Mouse (Mus musculus) forebrain, embryonic 12.5 days (tissue): Measurements from ENCODE around the gene Obp2b. TPM values are rescaled to one million over a fixed set of nuclear protein-coding genes. Genes with fewer than 3 reads are reported as not detected.

Experiments
- ATAC-seq: fragments of 200-750 bp; cut with Nextera tagmentation; 2 replicates; pipeline ENCODE4 v1.8.0; 2017; ENCODE audit warnings: moderate TSS enrichment; ENCODE audit not compliant: low FRiP score
- H3K27ac ChIP-seq: fragments of 300-500 bp; sonication (generic); 2 replicates; pipeline ENCODE4 v1.5.1; 2016; ENCODE audit warnings: mild to moderate bottlenecking
- H3K27me3 ChIP-seq: fragments of 300-500 bp; sonication (generic); 2 replicates; pipeline ENCODE4 v1.6.1; 2016; ENCODE audit warnings: mild to moderate bottlenecking
- H3K36me3 ChIP-seq: fragments of 300-500 bp; sonication (generic); replicated peaks from 2 replicates; pipeline ENCODE4 v1.6.1; 2016; ENCODE audit warnings: mild to moderate bottlenecking
- H3K4me1 ChIP-seq: fragments of 300-500 bp; sonication (generic); 2 replicates; pipeline ENCODE4 v1.6.1; 2016
- H3K4me2 ChIP-seq: fragments of 300-500 bp; sonication (generic); 2 replicates; pipeline ENCODE4 v1.6.1; 2016; ENCODE audit warnings: mild to moderate bottlenecking, moderate library complexity
- H3K4me3 ChIP-seq: fragments of 300-500 bp; sonication (generic); replicated peaks from 2 replicates; pipeline ENCODE4 v1.5.1; 2016; ENCODE audit warnings: mild to moderate bottlenecking
- H3K9ac ChIP-seq: fragments of 300-500 bp; sonication (generic); 2 replicates; pipeline ENCODE4 v1.6.1; 2016; ENCODE audit warnings: mild to moderate bottlenecking
- H3K9me3 ChIP-seq: fragments of 300-500 bp; sonication (generic); 2 replicates; pipeline ENCODE4 v1.6.1; 2016
- WGBS: fragments of 180-500 bp; shearing (Covaris S2); methylation state at CpG from one replicate; pipeline ENCODE4 v1.1.7; 2016; 5-methylcytosine and 5-hydroxymethylcytosine counted together
- polyA plus RNA-seq: library from polyadenylated mRNA; unstranded; fragments of >200 nt; fragmentation: Nextera tagmentation; extraction: Ambion mirVana; gene quantifications from 2 replicates; pipeline ENCODE4 v1.2.1, GENCODE M21; 2016

Obp2b gene
- polyA plus RNA-seq, 1 experiment from 2014 or later: not detected

- WGBS: 76% methylated on average over 5 of the region's 5 CpGs
- ATAC-seq: no peak
- no peaks in the 10 kb centered on the region for H3K4me1 ChIP-seq
- H3K27ac ChIP-seq: no peak overlapping the region
- no peaks in the 10 kb centered on the region for H3K36me3 ChIP-seq
- H3K9ac ChIP-seq: no peak overlapping the region
- H3K4me2 ChIP-seq: no peak overlapping the region
- H3K9me3 ChIP-seq: no peaks in the 10 kb centered on the region
- no peak overlapping the region for H3K4me3 ChIP-seq
- peaks cover 3% of the 10 kb centered on the region; the same call in 1 of the 2 replicates for H3K27me3 ChIP-seq
Measured at GRCm38 (mm10) chr2:25785573-25786322, 48.9 kb downstream of the Obp2b start.

GRCm38 (mm10) chr2:25789092-25789491 lies 52.3 kb downstream of the Obp2b start:
- H3K27ac ChIP-seq: no peak overlapping the region
- no peaks in the 10 kb centered on the region for H3K9me3 ChIP-seq
- no peak overlapping the region for H3K4me3 ChIP-seq
- no peak overlapping the region for H3K9ac ChIP-seq
- WGBS: 90% methylated on average over 3 of the region's 3 CpGs
- H3K4me2 ChIP-seq: no peak overlapping the region
- no peaks in the 10 kb centered on the region for H3K36me3 ChIP-seq
- H3K4me1 ChIP-seq: no peaks in the 10 kb centered on the region
- ATAC-seq: no peak
- 0 out of 2 replicates have a peak, but pooled peaks cover 3% of the 10 kb centered on the region for H3K27me3 ChIP-seq

Other genes with a start within 250 kb of the Obp2b start
- not detected in 2 replicates for gene Lcn12, start 243.1 kb upstream of the Obp2b start, polyA plus RNA-seq
- gene Fbxw5, start 236.3 kb upstream of the Obp2b start, polyA plus RNA-seq: 102 and 110 TPM in 2 replicates
- gene C8g, start 235.3 kb upstream of the Obp2b start, polyA plus RNA-seq: 4.7 and 5.4 TPM in 2 replicates
- gene Traf2, start 190.1 kb upstream of the Obp2b start, polyA plus RNA-seq: 33.8 and 36.8 TPM in 2 replicates
- gene Edf1, start 179.2 kb upstream of the Obp2b start, polyA plus RNA-seq: 332 and 360 TPM in 2 replicates
- 5.2 and 5.9 TPM in 2 replicates for gene Mamdc4, start 162.2 kb upstream of the Obp2b start, polyA plus RNA-seq
- 154 and 158 TPM in 2 replicates for gene Phpt1, start 161.8 kb upstream of the Obp2b start, polyA plus RNA-seq
- 0.91 and 1.5 TPM in 2 replicates for gene Ajm1, start 155.3 kb upstream of the Obp2b start, polyA plus RNA-seq
- 76.6 and 76.8 TPM in 2 replicates for gene Rabl6, start 128.5 kb upstream of the Obp2b start, polyA plus RNA-seq
- 0.22 and 0.23 TPM in 2 replicates for gene Ccdc183, start 119.3 kb upstream of the Obp2b start, polyA plus RNA-seq
- gene Tmem141, start 115.0 kb upstream of the Obp2b start, polyA plus RNA-seq: 13.2 and 13.4 TPM in 2 replicates
- 0.83 and 0.88 TPM in 2 replicates for gene Fcna, start 109.0 kb upstream of the Obp2b start, polyA plus RNA-seq
- gene Lcn8, start 83.9 kb upstream of the Obp2b start, polyA plus RNA-seq: not detected in 2 replicates
- not detected in 2 replicates for gene Lcn5, start 79.1 kb upstream of the Obp2b start, polyA plus RNA-seq
- not detected in 2 replicates for gene Lcn6, start 60.2 kb upstream of the Obp2b start, polyA plus RNA-seq
- gene Lcn10, start 54.3 kb upstream of the Obp2b start, polyA plus RNA-seq: not detected in 2 replicates
- gene Obp2a, start 37.0 kb upstream of the Obp2b start, polyA plus RNA-seq: not detected in 2 replicates
- 81.0 and 81.8 TPM in 2 replicates for gene Bmyc, start 30.3 kb upstream of the Obp2b start, polyA plus RNA-seq
- gene Lcn3, start 28.6 kb downstream of the Obp2b start, polyA plus RNA-seq: not detected in 2 replicates
- not detected in 2 replicates for gene Lcn11, start 40.0 kb downstream of the Obp2b start, polyA plus RNA-seq
- not detected in 2 replicates for gene Gm13539, start 45.2 kb downstream of the Obp2b start, polyA plus RNA-seq
- gene Glt6d1, start 78.8 kb downstream of the Obp2b start, polyA plus RNA-seq: not detected in 2 replicates
- gene Lcn9, start 86.1 kb downstream of the Obp2b start, polyA plus RNA-seq: not detected in 2 replicates
- gene Sohlh1, start 110.2 kb downstream of the Obp2b start, polyA plus RNA-seq: not detected in 2 replicates
- 1.6 and 2.0 TPM in 2 replicates for gene Kcnt1, start 126.7 kb downstream of the Obp2b start, polyA plus RNA-seq
- 71.7 and 80.5 TPM in 2 replicates for gene Camsap1, start 246.3 kb downstream of the Obp2b start, polyA plus RNA-seq